Mouse (Mus musculus): ENCODE data around the gene Serinc3.
"Not testable (repeated sequence)": the region's sequence is repeated elsewhere in the genome, so short reads cannot be mapped to it uniquely, and the experiment has no call there.

The Serinc3 gene

DNA sequence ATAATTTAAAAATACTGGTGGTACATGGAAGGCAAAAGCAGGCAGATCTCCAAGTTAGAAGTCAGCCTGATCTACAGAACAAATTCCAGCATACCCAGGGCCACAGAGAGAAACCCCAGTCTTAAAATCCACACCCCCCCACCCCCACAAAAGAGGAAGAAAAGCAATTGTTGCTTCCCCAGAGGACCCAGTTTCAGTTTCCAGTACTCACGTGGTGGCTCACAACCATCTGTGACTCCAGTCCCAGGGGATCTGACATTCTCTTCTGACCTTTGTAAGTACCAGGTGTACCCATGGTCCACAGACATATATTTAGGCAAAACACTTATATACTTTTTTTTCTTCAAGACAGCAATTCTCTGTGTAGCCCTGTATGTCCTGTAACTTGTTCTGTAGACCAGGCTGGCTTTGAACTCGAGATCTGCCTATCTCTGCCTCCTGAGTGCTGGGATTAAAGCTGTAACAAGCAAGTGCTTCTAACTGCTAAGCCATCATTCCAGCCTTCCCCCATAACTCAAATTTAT lies 17.8 kb upstream of the Serinc3 start:
- DNase-seq (ENCODE audit: low spot score): no peak

DNA sequence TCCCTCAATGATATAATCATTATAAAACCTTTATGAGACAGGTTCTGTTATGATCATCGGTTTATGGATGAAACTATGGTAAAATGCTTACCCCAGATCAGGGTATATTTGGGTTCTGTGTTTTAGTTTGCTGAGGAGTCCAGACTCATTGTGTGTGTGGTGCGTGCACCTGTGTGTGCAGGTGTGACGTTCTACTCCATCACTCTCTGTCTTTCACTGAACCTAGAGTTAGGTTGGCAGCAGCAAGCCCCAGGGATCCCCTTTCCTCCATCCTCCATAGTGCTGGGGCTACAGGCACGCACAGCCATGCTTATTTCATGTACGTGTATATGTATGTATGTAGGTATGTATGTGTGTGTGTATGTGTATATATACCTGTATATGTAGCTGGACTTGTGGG lies 17.1 kb upstream of the Serinc3 start:
- DNase-seq (ENCODE audit: low spot score): no peak

- DNase-seq (ENCODE audit: low spot score): no peak
These were observed 16.5 kb upstream of the Serinc3 start for GRCm38 (mm10) chr2:163661371-163661850.

GRCm38 (mm10) chr2:163660103-163660701 lies 15.3 kb upstream of the Serinc3 start:
- DNase-seq (ENCODE audit: low spot score): peak; percentile 23

DNA sequence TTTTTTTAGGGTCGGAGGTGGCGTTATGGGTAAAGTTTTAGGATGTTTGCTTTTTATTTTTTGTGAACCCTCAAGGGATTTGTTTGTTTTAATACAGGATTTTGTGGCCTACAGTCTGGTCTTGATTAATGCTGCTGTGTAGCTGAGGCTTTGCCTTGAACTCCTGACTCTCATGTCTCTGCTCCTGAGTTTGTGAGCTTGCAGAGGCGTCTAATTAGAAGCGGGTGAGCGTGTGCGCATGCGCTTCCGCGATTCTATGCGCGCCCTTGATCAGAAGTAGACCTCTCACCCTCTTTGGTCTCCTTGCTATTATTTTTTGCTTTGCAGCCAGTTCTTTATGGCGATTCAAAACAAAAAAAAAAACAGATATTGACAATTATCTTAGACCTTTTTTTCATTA lies 14.5 kb upstream of the Serinc3 start:
- peak; percentile 29 for DNase-seq (ENCODE audit: low spot score)

GRCm38 (mm10) chr2:163658941-163659340 lies 14.0 kb upstream of the Serinc3 start:
- peak; percentile 32 for DNase-seq (ENCODE audit: low spot score)

- peak; percentile 94 for DNase-seq (ENCODE audit: low spot score)
These were observed 13.3 kb upstream of the Serinc3 start, which contains the start of gene Pkig for GRCm38 (mm10) chr2:163657975-163658886. Pkig (plus strand) TSS chr2:163658386.

DNA sequence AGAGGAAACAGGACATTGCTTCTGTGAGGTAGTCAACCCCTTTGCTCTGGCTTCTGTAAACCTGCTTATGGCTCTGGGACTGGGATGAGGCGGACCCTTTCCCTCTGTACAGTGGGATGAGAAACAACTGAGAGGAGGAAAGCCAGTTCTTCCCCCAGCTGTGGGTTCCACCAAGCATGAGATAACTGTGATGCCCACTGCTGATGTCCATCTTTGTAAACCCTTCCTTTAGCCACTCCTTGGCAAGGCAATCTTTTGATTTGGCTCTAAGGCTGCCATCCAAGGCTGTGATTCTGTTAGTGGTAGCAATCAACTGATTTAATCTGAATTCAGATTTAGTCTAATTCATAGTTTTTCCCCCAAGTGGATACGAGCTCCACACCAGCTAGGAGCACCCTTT lies 12.6 kb upstream of the Serinc3 start:
- DNase-seq (ENCODE audit: low spot score): no peak

DNA sequence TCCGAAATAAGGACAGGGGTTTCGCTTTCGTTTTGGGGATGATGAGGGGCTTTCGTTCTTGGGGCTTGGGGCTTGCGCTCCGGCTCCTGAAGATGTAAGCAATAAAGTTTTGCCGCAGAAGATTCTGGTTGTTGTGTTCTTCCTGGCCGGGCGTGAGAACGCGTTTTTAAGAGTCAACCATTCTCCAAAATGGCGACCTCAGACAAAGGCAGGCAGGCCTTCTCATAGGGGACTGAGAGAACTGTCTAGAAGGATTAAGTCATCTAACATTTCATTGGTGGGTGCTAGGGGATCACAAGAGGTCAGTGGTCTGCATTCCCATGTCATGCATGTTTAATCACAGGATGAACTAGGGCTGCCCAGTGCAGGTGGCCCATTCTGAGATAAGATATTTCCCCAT lies 10.8 kb upstream of the Serinc3 start:
- DNase-seq (ENCODE audit: low spot score): not testable (repeated sequence)

DNA sequence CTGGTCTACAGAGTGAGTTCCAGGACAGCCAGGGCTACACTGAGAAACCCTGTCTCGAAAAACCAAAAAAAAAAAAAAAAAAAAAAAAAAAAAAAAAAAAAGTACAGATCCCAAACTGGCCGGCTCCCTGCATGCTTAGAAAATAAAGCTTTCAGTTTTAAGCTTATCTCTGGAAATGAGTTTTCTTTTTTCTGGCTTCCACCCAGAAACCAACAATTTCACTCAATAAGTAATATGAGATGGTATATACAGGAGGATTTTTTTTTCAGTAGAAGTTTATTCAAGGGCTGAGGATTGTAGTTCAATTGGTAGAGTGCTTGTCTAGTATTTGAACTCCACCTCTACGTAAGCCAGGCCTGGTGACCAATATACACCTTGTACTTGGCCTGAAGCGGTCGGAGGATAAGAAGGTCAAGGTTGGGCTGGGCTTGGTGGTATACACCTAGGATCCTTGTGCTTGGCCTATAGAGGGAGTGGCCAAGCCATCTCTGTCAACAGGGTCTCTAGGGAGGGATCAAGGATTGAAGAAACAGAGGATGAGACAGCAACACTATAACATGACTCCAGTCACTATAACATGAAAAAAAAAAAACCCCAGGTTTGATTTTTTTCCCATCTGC lies 1.6 kb upstream of the Serinc3 start:
- DNase-seq (ENCODE audit: low spot score): no peak

GRCm38 (mm10) chr2:163645700-163646460 lies 949 bp upstream of the Serinc3 start:
- DNase-seq (ENCODE audit: low spot score): no peak

DNA sequence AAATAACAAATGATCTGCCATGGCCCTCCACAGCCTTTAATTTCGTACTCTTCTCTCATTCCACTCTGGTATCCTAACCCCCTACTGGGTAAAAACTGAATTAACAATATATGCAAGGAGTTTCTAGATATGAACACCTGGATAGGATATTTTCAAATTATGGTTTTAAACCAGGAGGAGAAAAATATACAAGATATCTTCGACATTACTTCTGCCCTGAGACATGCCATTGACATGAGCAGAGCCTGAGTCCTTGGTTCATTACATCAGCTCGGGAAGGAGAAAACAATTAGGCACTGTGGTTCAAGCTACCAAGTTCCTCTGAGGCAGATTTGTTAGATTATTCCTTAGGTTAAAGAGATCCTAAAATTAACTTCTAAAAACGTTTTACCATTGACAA lies 884 bp downstream of the Serinc3 start:
- DNase-seq (ENCODE audit: low spot score): no peak

DNA sequence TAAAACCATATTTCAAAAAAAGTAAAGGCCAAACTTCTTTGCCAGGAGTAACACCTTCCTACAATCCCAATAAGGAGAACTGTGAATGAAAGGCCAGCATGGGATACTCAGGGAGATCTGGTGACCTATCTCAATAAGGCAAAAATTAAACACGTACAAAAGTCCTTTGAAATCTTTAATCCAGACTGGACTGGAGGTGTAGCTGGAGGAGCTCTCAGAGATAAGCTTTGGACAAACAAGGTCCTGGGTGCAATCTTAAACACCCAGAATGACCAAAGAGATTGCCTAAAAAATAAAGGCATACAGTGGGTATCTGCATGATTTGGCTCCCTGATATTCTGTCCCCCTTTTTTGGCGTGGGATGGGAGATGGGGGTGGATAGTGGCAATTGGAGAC lies 1.4 kb downstream of the Serinc3 start:
- no peak for DNase-seq (ENCODE audit: low spot score)

GRCm38 (mm10) chr2:163642685-163643575 lies 2.0 kb downstream of the Serinc3 start:
- DNase-seq (ENCODE audit: low spot score): no peak

GRCm38 (mm10) chr2:163641681-163642080 lies 3.2 kb downstream of the Serinc3 start:
- no peak for DNase-seq (ENCODE audit: low spot score)

DNA sequence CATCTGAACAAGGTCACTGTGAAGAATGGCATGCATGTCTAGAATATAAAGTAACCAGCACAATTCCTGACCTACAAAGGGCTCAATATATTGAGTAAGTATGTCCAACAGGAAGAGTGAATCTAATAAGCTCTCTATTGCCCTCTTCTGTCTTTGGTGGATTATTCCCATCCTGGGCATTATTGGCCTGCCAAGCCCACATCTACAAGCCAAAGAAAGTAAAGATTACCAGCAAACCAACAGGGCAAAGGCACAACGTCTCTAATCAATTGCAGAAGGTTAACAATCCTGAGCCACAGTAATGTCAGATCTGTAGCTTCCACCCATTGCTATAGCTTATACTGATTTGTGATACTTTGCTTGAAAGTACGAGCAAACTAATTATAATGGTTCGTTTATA lies 4.4 kb downstream of the Serinc3 start:
- no peak for DNase-seq (ENCODE audit: low spot score)

DNA sequence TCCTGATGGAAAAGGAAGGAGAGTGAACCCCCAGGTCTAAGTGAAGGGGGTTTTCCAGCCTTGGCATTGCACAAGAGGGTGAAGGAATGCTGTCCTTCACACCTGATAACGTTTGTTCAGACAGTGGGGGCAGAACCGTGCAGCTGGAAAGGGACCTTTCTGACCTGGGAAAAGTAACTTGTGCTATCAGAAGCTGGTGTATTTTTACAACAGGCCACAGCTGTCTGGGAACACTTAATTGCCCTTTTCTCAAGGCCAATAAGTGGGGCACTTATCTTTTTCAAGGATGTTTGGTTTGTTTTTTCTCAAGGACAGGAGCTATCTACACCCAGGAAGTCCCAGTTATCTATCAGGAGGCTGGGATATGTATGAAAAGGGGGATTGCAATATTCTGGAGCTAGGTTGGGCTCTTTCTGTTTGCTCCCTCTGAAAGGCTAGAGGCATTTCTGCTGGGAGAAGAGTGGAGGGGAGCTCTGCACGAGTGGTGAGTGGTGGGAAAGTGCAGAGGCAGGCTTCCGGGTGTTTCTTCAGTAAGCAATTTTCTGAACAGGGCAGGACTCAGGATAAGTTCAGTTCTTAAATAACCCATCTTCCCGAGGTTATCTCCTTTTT lies 7.2 kb downstream of the Serinc3 start:
- no peak for DNase-seq (ENCODE audit: low spot score)

DNA sequence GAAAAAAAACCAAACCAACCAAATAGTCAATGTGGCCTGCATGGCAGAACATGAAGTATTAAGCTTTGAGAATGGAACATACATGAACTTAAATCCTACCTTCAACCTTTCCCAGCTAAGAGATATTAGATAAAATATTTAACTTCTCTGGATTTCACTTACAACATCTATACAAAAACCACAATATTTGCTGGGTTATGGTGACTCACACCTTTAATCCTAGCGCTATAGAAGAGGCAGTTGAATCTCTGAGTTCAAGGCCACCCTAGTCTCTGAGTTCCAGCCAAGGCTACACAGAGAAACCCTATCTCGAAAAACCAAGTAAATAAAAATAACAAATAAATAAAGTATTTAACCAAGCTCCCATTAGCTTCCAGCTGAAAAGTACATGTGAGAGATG lies 8.9 kb downstream of the Serinc3 start:
- no peak for DNase-seq (ENCODE audit: low spot score)

DNA sequence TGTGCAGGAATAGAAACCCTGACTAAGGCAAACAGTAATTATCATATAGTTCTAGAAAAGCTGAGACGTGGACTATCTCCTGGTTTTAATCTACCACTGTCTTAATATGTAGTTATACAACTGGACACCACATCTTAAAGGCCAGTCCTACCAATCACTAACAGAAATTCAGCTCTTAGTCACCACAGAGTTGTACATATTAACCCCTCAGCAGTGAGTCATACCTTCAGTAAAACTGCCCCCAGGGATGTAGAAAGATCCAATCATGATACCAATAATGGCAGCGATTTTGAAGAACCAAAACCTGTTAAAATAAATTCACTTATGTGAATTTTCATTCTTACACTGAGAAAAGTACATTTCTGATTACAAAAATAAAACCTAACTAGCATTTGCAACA lies 10.7 kb downstream of the Serinc3 start:
- DNase-seq (ENCODE audit: low spot score): no peak

DNA sequence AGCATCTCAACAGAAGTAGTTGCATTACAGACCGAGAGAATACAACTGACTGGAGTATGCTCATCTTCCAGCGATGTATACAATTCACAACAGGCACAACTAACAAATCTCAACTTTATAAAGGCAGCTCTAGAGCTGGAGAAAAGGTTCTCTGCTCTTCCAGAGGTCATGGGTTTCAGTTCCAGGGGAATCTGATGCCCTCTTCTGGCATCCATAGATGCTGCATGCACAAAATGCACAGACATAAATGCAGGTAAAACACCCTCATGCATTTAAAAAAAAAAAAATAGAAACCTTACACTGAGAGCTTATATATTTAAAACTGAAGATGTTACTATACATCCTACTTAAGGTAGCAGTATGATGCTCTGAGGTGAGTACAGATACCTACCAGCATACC lies 13.2 kb downstream of the Serinc3 start:
- DNase-seq (ENCODE audit: low spot score): no peak
